Mouse (Mus musculus) skeletal muscle tissue, adult 2 months (tissue): ENCODE measurements at regions not wholly inside any gene's neighbourhood (a gene's known extent, or its start where the extent isn't known, plus 50 kb on each side); places are given as distances from the start of the nearest gene placed in this dataset.

Source experiments
- DNase-seq: peaks from one replicate; pipeline ENCODE4 v3.0.0-alpha.2; 2012; ENCODE audit warnings: low read depth, low spot score

GRCm38 (mm10) chr4:55203731-55204710 is 145.8 kb upstream of the Rad23b start:
- DNase-seq, result no peak

GRCm38 (mm10) chr4:55206226-55206625 is 143.6 kb upstream of the Rad23b start:
- DNase-seq, result no peak

- DNase-seq, result no peak
These were observed 142.0 kb upstream of the Rad23b start for GRCm38 (mm10) chr4:55207749-55208385.

GRCm38 (mm10) chr4:55208386-55209345 is 141.2 kb upstream of the Rad23b start:
- no peak for DNase-seq

- DNase-seq, result no peak
These were observed 134.2 kb upstream of the Rad23b start for GRCm38 (mm10) chr4:55215425-55216174.

- no peak for DNase-seq
These were observed 133.7 kb upstream of the Rad23b start for GRCm38 (mm10) chr4:55216175-55216545.

- no peak for DNase-seq
These were observed 124.1 kb upstream of the Rad23b start for GRCm38 (mm10) chr4:55225766-55226165.

- no peak for DNase-seq
These were observed 122.4 kb upstream of the Rad23b start for GRCm38 (mm10) chr4:55227394-55227793.

GRCm38 (mm10) chr4:55231522-55231921 is 118.3 kb upstream of the Rad23b start:
- DNase-seq, result no peak

- no peak for DNase-seq
These were observed 112.0 kb upstream of the Rad23b start for GRCm38 (mm10) chr4:55237856-55238255.

- DNase-seq, result peak; percentile 57
These were observed 109.4 kb upstream of the Rad23b start for GRCm38 (mm10) chr4:55240450-55240849.

- DNase-seq, result no peak
These were observed 107.5 kb upstream of the Rad23b start for GRCm38 (mm10) chr4:55242331-55242730.

GRCm38 (mm10) chr4:55243091-55244058 is 106.5 kb upstream of the Rad23b start:
- no peak for DNase-seq

- DNase-seq, result no peak
These were observed 104.1 kb upstream of the Rad23b start for GRCm38 (mm10) chr4:55245789-55246188.

GRCm38 (mm10) chr4:55250334-55250733 is 99.5 kb upstream of the Rad23b start:
- no peak for DNase-seq

GRCm38 (mm10) chr4:55251546-55251945 is 98.3 kb upstream of the Rad23b start:
- DNase-seq, result peak; percentile 7

- no peak for DNase-seq
These were observed 96.1 kb upstream of the Rad23b start for GRCm38 (mm10) chr4:55253769-55254168.

- DNase-seq, result no peak
These were observed 77.7 kb upstream of the Rad23b start for GRCm38 (mm10) chr4:55271965-55272630.

- DNase-seq, result no peak
These were observed 73.4 kb upstream of the Rad23b start for GRCm38 (mm10) chr4:55276300-55276952.
